Mouse (Mus musculus) macrophage (primary cell): Measurements from ENCODE around the gene Fev. TPM values are rescaled to one million over a fixed set of nuclear protein-coding genes. Genes with fewer than 3 reads are reported as not detected.

Experiments used
- H3K27ac ChIP-seq: fragments of 350-480 bp; formaldehyde crosslinking; 2 replicates; pipeline ENCODE4 v1.9.0; 2021
- H3K36me3 ChIP-seq: fragments of 350-480 bp; formaldehyde crosslinking; 2 replicates; pipeline ENCODE4 v1.9.0; 2021; ENCODE audit errors: inconsistent target
- H3K4me3 ChIP-seq: fragments of 350-480 bp; formaldehyde crosslinking; 2 replicates; pipeline ENCODE4 v1.9.0; 2021; ENCODE audit errors: inconsistent target
- H3K79me2 ChIP-seq: fragments of 350-480 bp; formaldehyde crosslinking; 2 replicates; pipeline ENCODE4 v1.9.0; 2021; ENCODE audit errors: inconsistent target
- WGBS: methylation state at CpG from one replicate; pipeline ENCODE4 v1.1.7; 2026; ENCODE audit warnings: inconsistent platforms; ENCODE audit not compliant: missing documents; 5-methylcytosine and 5-hydroxymethylcytosine counted together
- polyA plus RNA-seq: library from polyadenylated mRNA; stranded (reverse); fragments of 250-400 nt; gene quantifications from 3 replicates; pipeline ENCODE4 v1.2.4, GENCODE M21; 2018; ENCODE audit warnings: inconsistent platforms
- total RNA-seq, 78 experiments: library from RNA; depleted of rRNA; stranded (reverse); fragments of 250-400 nt; gene quantifications; 1 replicate in 9 of 78; 2 replicates in 24 of 78; 3 replicates in 43 of 78; 4 replicates in 2 of 78; pipeline ENCODE4 v1.2.4; 2018; ENCODE audit warnings: inconsistent platforms in 56 of 78

Fev gene
- total RNA-seq (2018; cell fraction: chromatin; rRNA removed), result not detected
- not detected for total RNA-seq (2018; cell fraction: cytosol; rRNA removed)
- not detected for total RNA-seq (2018; cell fraction: nucleus; rRNA removed)
- not detected in 3 replicates for polyA plus RNA-seq

DNA sequence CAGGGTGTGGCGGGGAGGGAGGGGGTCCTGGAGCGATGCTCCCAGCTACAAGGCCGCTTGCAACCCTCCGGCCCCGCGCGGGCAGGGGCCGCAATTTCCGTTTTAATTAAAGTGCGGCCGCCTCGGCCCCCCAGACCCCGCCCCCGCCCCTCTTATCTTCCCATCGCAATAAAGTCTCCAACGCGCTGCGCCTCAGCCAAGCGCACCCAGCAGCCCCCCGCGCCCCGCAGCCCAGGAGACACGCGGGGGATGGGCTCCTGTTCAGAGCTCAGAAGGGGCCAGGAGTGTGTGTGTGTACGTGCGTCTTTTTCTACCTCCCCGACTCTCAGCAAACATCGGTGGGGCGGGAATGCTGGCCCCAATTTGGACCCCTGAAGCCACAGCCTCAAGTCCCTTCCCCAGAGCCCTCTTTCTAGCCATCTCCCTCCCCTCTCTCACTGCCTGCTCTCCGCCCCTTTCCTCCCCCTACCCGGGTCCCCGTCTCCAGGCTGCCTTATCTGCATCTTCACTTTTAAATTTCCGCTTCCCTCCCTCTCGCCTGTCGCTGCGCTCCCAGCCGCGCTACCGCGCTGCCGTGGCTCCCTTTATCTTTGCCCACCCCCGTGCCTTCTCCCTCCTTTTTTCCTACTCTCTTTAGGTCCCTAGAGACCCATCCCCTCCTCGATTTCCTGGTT, at the start of gene Fev:
Gene Fev (minus strand): TSS at position 51 of the 674 bp plus-strand sequence.
- 1% methylated on average over 42 of the region's 43 CpGs for WGBS
- no peak within 1 kb of the TSS for H3K27ac ChIP-seq
- H3K36me3 ChIP-seq, result no peaks in the 10 kb centered on the region
- H3K79me2 ChIP-seq, result no peaks in the 10 kb centered on the region
- H3K4me3 ChIP-seq, result no peak within 1 kb of the TSS

DNA sequence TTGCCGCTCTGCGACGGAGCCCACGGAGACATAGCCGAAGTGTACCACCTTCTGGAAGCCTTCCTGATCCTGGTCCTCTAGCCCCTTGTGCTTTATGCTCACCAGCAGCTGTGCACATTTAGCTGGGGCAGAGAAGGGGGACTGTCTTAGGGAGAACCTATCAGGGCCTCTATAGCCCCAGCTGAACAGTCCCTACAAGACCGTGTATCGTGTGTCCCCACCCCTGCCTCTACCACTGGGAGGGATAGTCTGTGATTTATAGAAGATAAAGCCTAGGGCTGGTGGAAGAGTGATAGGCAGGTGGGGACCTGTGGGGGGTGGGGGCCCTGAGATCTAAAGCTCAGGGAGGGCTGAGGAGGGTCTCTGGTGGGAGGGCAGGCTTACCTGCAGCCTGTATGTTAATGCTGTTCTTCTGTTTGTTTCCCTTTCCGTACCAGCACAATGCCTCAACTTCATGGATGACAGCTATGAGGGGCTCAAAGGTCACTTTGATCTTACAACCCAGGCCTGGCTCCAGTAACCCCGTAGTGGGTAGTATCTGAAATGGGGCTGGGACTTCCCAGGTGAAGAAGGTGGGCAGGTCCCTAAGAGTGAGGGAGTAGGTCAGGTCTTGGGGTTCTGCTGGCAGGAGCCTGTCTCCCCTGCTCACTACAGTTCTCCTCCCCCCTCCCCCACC, 42.5 kb upstream of the Fev start:
- WGBS, result 81% methylated on average over 9 of the region's 9 CpGs
- H3K4me3 ChIP-seq, result no peak overlapping the region
- no peak overlapping the region for H3K27ac ChIP-seq
- no peaks in the 10 kb centered on the region for H3K36me3 ChIP-seq
- no peaks in the 10 kb centered on the region for H3K79me2 ChIP-seq

DNA sequence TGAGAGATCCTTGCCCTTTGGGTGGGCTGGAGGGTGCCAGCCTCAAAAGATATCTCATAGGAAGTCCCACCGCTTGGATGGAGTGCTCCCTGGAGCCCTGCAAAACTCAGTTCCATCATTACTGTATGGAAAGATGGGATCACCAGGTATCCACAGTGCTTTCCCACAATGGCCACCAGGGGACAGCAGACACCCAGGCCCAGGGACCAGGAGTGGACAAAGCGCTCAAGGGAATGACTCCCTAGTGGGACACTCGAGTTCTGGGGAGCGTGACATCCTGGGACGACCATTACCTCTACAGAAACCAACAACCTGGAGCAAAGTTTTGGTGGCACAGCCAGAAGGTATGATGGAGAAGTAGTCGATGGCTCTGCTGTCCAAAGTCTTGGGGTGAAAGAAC, 41.5 kb upstream of the Fev start:
- 42% methylated on average over 6 of the region's 6 CpGs for WGBS
- H3K36me3 ChIP-seq, result no peaks in the 10 kb centered on the region

DNA sequence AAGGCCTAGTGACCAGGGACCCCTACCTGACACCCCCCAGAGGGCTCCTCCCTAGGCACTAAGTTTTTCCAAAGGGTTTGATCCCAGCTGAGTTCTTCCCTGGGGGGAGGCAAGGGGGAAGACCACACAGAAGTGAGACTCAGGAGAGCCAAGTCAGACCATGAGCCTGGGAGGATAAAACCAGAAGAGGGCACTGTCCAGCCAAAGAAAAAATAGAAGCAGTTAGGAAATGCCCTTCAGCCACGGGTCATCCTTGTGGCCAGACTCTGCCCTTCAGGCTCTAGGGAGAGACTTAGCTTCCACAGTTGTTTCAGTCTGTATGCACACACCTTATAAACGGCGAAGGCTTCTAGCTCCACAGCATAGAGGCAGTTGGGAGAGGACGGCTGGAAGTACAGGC, 39.2 kb upstream of the Fev start:
- 62% methylated on average over 4 of the region's 4 CpGs for WGBS
- H3K79me2 ChIP-seq, result no peaks in the 10 kb centered on the region
- H3K36me3 ChIP-seq, result no peaks in the 10 kb centered on the region
- no peak overlapping the region for H3K4me3 ChIP-seq
- H3K27ac ChIP-seq, result no peak overlapping the region

More for the DNA sequence above, 41.5 kb upstream of the Fev start:
- Histone ChIP-seq H3K79me2 (no peaks in the 10 kb centered on the region), H3K4me3 (no peak overlapping the region), H3K27ac (no peak overlapping the region)

DNA sequence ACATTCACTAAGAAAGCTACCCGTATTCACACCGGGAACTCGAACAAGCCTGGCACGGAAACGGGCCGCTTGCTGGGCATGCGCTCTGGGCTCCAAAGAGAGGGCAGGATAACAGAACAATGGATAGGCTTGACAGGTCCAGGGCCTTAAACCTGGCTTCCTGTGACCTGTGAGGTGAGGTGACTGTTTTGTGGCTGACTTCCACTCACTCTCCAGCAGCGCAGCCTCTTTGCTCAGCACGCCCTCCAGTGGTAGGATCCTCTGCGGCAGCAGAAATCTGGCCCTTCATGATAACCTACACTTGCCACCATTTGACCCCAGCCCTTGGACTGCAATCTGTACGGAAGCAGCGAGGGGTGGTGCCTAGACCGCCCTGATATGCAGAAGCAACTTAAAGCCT, 30.5 kb upstream of the Fev start:
- H3K4me3 ChIP-seq, result no peak overlapping the region
- H3K36me3 ChIP-seq, result no peaks in the 10 kb centered on the region
- WGBS, result 22% methylated on average over 13 of the region's 13 CpGs
- no peak overlapping the region for H3K27ac ChIP-seq
- no peaks in the 10 kb centered on the region for H3K79me2 ChIP-seq

DNA sequence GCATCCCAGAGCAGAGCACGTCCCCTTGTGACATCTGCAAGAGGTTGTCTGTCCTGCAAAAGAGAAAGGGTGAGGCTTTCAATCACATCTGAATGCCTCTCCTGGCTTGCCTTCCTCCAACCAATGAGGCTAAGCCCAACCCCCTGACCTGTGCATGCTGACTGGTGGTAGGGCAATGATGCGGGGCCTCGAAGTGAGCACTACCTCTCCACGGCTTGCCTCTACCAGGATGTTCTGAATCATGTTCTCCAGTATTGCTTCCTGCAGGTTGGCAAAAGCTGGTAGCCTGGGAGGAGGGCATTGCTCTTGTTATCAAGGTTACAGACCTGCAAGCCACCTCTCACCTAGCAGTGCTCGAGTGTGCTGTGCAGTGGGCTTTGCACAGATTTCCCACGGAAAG, 17.0 kb upstream of the Fev start:
- Histone ChIP-seq H3K36me3 (no peaks in the 10 kb centered on the region), H3K4me3 (no peak overlapping the region), H3K79me2 (no peaks in the 10 kb centered on the region), H3K27ac (no peak overlapping the region)
- 25% methylated on average over 5 of the region's 6 CpGs for WGBS

DNA sequence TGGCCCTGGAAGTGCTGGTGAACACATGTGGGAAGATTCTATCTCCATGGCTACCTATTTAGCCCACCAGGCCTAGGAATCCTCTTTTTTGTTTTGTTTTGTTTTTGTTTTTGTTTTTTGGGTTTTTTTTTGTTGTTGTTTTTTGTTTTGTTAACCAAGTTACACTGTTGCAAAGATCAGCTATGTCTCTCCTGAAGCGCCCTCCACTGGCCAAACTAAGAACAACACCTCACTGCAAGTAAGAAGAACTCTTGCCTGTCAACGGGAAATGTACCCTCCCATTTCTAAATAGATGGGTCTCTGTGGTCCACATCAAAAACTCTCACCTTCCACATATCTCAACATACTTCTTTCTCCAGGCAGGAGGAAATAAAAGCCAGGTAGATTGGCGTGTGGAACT, 16.5 kb upstream of the Fev start:
- Histone ChIP-seq H3K36me3 (no peaks in the 10 kb centered on the region), H3K27ac (no peak overlapping the region), H3K4me3 (no peak overlapping the region), H3K79me2 (no peaks in the 10 kb centered on the region)
- WGBS, result 3% methylated on average over 3 of the region's 3 CpGs

DNA sequence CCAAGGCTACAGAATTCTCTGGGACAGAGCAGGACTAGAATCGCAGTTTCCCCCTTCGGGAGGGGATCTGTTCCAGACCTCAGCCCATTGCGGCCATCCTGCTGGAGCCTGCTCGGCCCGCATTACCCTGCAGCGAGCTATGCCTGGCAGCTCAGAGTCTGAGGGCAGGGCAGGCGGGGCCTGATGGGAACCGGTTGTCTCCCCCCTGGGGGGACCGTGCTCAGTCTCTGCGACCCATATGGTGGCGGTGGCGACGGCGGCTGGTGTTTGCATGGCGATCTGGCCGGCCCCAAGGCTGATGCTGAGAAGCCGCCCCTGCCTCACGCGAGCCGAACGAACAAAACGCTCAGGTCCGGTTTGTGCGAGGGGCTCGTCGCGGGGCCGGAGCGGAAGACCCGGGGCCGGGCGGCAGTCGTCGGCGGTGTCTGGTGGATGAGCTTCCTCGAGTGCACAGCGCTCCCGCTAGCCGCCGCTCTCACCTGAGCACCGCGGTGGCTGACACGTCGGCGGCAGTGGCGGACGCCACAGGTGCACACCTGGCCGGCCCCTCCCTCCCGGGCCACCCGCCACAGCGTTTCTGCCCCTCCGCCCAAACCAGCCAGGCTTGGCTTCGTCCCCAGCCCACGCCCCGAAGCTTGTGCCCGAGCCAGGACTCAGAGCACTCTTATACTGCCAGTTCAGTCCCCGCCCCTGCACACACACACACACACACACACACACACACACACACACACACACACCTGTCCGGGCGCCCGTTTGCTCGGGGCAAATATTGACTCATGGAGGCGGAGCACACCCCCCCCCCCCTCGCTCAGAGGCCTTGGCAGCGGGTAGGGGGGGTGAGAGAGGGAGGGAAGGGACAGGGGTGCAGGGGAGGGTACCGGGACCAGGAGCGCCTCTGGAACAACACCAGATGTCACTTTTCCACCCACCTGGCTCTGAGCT, 15.4 kb upstream of the Fev start:
- Histone ChIP-seq H3K27ac (no peak overlapping the region), H3K36me3 (no peaks in the 10 kb centered on the region), H3K4me3 (no peak overlapping the region), H3K79me2 (no peaks in the 10 kb centered on the region)
- WGBS, result 2% methylated on average over 57 of the region's 66 CpGs

DNA sequence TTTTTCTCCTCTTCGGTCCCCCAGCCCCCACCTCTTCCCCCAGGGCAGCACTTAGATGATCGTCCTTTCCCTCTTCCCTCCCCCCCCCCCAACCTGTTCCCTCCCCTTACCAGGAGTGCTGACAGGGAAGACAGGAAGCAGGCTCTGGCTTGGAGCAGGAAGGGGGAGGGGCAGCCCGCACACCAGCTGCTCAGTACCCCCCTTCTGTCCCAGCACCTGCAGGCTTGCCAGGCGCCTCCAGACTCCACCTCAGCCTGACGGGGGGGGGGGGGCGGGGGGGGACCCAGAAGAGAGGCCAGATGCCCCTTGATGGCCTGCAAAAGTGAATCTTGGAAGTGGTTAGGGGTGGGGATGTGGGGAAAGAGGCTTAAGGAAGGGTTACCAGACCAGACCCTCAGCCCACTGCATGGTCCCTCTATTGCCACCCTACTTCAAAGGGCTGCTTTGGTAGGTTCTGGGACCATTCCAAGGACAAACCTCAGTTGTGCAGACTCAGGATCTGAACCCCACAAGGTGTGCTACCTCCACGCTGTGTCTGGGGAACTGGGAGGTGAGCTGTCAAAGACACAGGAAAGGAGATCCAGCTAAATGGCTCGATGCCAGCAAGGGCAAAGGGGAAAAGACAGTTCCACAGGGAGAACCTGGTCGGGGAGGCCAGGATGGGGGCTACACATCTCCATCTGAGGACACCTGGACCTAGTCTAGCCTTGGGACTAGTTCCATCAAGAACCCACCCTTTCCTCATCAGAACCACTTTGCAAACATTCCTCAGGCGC, 13.6 kb upstream of the Fev start:
- no peaks in the 10 kb centered on the region for H3K36me3 ChIP-seq

DNA sequence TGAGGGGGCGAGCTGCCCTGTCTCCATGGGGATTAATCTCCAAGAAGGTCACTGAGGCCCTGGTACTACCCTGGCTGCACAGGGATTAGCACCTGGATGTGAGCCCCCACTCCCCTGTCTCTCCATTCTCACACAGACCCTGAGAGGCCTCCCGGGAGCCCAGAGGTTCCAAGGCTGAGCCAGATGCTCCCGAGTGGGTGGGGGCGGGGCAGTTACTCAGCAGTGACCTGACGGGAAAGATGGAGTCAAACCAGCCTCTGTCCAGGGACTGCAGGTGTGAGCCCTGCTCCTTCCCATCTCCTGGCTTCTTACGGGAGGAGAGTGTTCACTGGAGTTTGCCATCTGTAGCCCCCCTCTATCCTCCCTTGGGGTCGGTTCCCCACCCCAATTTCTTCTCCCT, 12.8 kb upstream of the Fev start:
- WGBS, result 23% methylated on average over 7 of the region's 7 CpGs
- Histone ChIP-seq H3K4me3 (no peak overlapping the region), H3K27ac (no peak overlapping the region), H3K79me2 (no peaks in the 10 kb centered on the region), H3K36me3 (no peaks in the 10 kb centered on the region)

More for the DNA sequence above, 13.6 kb upstream of the Fev start:
- Histone ChIP-seq H3K4me3 (no peak overlapping the region), H3K27ac (no peak overlapping the region), H3K79me2 (no peaks in the 10 kb centered on the region)
- 10% methylated on average over 8 of the region's 10 CpGs for WGBS

DNA sequence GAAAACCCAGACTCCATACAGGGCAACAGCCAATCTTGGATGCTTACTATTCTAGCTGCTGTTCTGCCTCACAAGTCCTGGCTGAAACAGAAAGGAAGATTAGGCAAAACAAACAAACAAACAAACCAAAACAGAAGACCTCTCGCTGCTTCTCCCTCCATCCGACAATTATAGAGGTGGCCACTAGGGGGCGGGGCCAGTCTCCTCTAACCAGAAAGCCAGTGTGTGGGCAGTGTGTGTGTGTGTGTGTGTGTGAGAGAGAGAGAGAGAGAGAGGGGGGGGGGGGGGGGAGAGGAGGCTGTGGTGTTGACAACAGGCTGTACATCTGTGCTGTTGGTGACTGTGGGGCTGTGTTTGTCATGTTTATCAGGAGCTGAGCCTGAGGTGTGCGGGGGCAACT, 9.7 kb upstream of the Fev start:
- no peaks in the 10 kb centered on the region for H3K36me3 ChIP-seq
- no peaks in the 10 kb centered on the region for H3K79me2 ChIP-seq
- 39% methylated on average over 2 of the region's 4 CpGs for WGBS
- H3K27ac ChIP-seq, result no peak overlapping the region
- no peak overlapping the region for H3K4me3 ChIP-seq

DNA sequence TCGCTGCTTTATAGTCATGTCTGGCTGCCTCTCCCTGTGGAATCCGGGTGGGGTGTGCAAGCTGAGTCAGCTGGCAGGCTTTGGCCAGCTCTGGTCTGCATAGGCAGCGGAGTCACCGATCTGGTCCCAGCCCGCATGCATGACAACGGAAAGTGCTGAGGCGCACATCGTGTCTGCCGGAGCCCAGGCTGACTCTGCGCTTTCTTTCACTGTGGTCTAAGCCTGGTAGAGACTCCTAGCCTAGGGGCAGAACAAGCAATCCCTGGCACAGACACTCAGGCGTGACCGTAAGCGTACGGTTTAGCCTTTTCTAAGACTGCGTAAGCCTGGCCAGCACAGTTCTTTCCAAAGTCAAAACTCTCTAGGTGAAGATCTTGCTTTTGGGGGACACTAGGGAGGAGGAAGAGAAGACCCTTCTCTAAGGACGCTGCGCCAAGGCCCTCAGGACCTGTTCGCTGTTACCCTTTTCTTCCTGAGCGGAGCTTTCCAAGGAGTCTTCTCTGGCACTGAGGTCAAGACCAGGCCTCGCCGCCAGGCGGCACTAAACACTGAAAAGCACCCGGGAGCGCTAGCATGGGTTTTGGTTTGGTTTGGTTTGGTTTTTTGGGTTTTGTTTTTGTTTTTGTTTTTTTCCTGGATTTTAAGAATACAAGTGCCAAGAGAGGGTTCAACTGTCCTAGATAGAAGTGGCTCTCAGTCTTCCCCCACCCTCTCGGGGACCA, 8.1 kb upstream of the Fev start, which contains the start of gene Cryba2:
Gene Cryba2 (minus strand): TSS at position 10 of the 722 bp plus-strand sequence.
- Histone ChIP-seq H3K4me3 (no peak within 1 kb of the TSS), H3K36me3 (no peaks in the 10 kb centered on the region), H3K27ac (no peak within 1 kb of the TSS), H3K79me2 (no peaks in the 10 kb centered on the region)
- 16% methylated on average over 25 of the region's 25 CpGs for WGBS

DNA sequence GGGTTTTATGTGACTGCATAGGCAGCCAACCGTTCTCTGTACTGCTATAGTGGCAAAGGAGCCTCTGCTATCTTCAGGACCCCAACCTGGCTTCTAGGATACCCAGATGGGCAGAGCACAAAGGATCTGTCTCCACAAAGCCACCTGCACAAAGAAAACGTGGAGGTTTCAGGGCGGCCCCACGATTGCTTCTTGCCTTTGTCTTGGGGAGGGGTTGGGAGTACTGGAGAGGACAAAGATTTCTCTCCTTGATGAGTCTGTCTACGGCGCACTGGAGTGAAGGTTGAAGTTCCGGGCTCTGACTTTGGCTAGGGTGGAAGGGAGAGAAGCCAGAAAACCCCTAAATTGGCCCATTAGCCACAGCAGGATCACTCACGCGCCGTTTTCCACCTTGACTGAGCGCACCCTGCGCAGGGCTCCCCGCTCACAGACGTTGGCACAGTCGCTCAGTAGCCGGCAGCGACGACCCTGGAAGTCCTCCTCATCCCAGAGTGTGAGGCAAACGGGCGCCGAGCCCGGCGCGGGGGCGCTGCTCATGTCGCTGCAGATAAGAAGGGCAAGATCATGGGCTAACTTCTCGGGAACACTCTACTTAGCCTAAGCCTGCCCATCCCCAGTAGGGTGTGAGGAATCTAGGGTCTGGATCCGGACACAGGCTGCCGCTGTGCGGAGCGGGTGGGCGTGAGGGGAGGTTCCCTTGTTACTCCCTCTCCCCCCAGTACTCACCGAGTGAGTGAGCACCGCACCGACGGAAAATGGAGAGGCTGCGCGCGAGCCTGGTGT, 7.3 kb upstream of the Fev start:
- 6% methylated on average over 39 of the region's 39 CpGs for WGBS
- no peaks in the 10 kb centered on the region for H3K79me2 ChIP-seq
- H3K4me3 ChIP-seq, result no peak overlapping the region

More for the DNA sequence above, 7.3 kb upstream of the Fev start:
- H3K27ac ChIP-seq, result no peak overlapping the region
- H3K36me3 ChIP-seq, result no peaks in the 10 kb centered on the region
